Mouse (Mus musculus) retina, embryonic 14.5 days (tissue): ENCODE results near the gene Sgms1.
"Not testable (repeated sequence)": the region's sequence is repeated elsewhere in the genome, so short reads cannot be mapped to it uniquely, and the experiment has no call there.

Experiments used
- DNase-seq: peaks from one replicate; pipeline ENCODE4 v3.0.0-alpha.2; 2015; ENCODE audit warnings: low spot score

The Sgms1 gene

DNA sequence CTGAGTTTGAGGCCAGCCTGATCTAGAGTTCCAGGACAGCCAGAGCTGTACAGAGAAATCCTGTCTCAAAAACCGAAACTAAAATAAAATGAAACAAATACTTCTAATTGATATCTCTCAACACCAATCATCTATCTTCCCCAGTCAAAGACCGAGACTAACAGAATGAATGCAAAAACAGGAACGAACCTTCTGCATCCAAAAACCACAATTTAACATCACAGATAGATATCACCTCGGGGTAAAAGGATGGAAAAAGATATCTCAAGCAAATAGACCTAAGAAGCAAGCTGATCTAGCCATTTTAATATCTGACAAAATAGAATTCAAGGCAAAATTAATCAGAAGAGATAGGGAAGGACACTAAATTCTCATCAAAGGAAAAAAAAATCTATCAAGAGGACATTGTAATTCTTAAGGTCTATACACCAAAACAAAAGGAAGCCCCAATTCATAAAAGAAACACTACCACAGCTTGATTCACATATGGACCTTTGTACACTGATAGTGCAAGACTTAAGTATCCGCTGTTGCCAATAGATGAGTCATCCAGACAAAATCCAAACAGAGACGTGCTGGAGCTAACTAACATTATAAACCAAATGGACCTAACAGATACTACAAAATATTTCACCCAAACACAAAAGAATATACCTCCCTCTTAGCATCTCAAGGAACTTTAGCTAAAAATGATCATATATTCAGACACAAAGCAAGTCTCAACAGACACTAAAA, 301.6 kb downstream of the Sgms1 start:
- no peak for DNase-seq

- not testable (repeated sequence) for DNase-seq
Measured at GRCm38 (mm10) chr19:32084813-32085212, 304.7 kb downstream of the Sgms1 start.
